Mouse (Mus musculus): ENCODE measurements around the gene Lactbl1. TPM values are rescaled to one million over a fixed set of nuclear protein-coding genes. Genes with fewer than 3 reads are reported as not detected.

Gene Lactbl1
- polyA plus RNA-seq, 1 experiment from 2014 or later, result 0.08 TPM

DNA sequence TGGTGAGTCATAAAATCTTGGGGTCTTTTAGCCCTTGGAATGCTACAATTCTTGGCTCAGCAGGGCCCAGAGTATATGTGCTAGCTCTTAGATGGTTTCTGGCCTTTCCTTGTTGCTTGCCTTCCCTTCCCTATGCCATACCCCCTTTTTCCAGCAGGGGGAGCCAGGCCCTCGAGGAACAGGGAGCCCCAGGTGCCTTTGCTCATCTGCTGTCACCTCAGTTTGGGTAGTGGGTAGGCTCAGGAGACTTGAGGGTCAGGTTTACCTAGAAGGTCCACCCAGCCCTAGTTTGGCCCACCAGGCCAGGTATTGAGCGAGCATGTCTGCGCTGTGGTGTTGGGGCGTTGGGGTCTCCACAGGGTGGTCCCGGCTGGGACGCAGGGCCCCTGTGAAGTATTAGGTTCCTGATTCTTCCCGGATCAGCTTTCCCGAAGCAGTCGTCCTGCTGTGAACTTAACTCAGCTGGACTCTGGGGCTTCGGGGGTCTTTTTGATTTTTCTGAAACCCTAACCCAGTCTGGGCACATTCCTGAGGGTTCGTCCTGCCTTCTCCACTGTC lies 26.6 kb downstream of the Lactbl1 start:
- ATAC-seq, result no peak
- no peak overlapping the region for H3K27ac ChIP-seq (ENCODE audit: low read length)
- WGBS, result 17% methylated on average over 11 of the region's 11 CpGs
- peak overlapping the region; percentile 43; the same call in 1 of the 2 replicates for H3K9ac ChIP-seq (ENCODE audit: low read depth, low read length)
- H3K27me3 ChIP-seq (ENCODE audit: control insufficient read depth, insufficient read depth, low read depth, low read length), result no peaks in the 10 kb centered on the region
- H3K4me1 ChIP-seq (ENCODE audit: control insufficient read depth, insufficient read depth, low read length), result peaks cover 17% of the 10 kb centered on the region
- H3K9me3 ChIP-seq (replicated peaks; ENCODE audit: control insufficient read depth, low read length, poor library complexity, severe bottlenecking), result no peaks in the 10 kb centered on the region
- H3K4me3 ChIP-seq (ENCODE audit: low read depth, low read length), result no peak overlapping the region
- no peak overlapping the region for H3K4me2 ChIP-seq (ENCODE audit: low read length)
- no peaks in the 10 kb centered on the region for H3K36me3 ChIP-seq (ENCODE audit: control insufficient read depth, insufficient read depth, low read length)

DNA sequence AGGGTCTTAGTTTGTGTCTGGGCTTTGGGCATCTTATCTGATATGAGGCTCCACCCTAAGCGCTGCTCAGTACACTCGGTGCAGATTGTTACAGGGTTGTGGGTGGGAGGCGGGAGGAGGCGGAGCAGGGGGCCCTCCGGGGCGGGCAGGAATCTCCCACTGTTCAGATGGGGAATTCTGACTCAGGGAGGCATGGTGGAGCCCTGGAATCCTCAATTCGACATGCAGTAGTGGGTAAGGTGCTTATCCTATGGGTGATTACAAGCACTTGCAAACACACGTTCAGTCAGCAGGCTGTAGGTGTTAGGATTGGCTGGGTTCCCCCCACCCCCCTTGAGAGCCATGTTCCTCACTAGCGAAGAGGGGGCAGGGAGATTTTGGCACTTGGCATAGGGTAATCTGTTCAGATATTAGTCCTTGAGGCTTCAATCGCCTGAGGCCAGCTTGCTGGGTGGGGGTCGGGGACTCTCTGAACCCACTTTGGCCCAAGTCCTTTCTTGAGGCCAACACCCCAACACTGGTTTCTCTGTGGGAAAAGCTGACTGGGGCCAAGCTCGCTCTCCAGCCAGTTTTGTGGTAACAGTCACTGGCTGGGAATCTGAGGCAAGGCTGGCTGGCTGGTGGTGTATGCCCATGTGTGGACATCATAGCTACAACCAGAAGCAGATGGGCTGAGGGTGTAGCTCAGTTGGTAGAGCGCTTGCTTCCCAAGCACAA lies 27.2 kb downstream of the Lactbl1 start:
- Histone ChIP-seq H3K9me3 (replicated peaks; ENCODE audit: control insufficient read depth, low read length, poor library complexity, severe bottlenecking) (no peaks in the 10 kb centered on the region), H3K36me3 (ENCODE audit: control insufficient read depth, insufficient read depth, low read length) (no peaks in the 10 kb centered on the region), H3K9ac (ENCODE audit: low read depth, low read length) (peak overlapping the region; percentile 43; the same call in 1 of the 2 replicates), H3K27me3 (ENCODE audit: control insufficient read depth, insufficient read depth, low read depth, low read length) (no peaks in the 10 kb centered on the region), H3K27ac (ENCODE audit: low read length) (no peak overlapping the region), H3K4me3 (ENCODE audit: low read depth, low read length) (no peak overlapping the region), H3K4me1 (ENCODE audit: control insufficient read depth, insufficient read depth, low read length) (peaks cover 17% of the 10 kb centered on the region), H3K4me2 (ENCODE audit: low read length) (no peak overlapping the region)
- no peak for ATAC-seq
- WGBS, result 41% methylated on average over 13 of the region's 13 CpGs

DNA sequence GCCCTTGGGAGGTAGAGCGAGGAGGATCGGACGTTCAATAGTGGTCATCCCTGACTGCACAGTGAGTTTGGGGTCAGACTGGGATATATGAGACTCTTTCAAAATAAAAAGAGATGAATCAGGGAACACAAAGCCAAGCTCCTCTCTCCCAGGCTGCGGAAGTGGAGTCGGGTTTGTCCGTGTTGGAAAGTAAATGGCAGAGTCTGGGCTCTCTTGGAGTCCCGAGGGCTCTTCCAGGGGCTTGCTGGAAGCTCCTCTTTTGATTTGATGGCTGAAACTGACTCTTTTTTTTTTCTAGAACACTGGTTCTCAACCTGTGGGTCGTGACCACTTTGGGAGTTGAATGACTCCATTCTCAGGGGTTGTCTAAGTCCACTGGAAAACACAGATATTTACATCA lies 27.8 kb downstream of the Lactbl1 start:
- H3K27ac ChIP-seq (ENCODE audit: low read length), result no peak overlapping the region
- 83% methylated on average over 8 of the region's 8 CpGs for WGBS
- no peak overlapping the region for H3K4me3 ChIP-seq (ENCODE audit: low read depth, low read length)
- no peak overlapping the region for H3K4me2 ChIP-seq (ENCODE audit: low read length)
- no peak overlapping the region for H3K9ac ChIP-seq (ENCODE audit: low read depth, low read length)
- no peak for ATAC-seq
- H3K4me1 ChIP-seq (ENCODE audit: control insufficient read depth, insufficient read depth, low read length), result peaks cover 17% of the 10 kb centered on the region
- H3K27me3 ChIP-seq (ENCODE audit: control insufficient read depth, insufficient read depth, low read depth, low read length), result no peaks in the 10 kb centered on the region
- peaks cover 3% of the 10 kb centered on the region; the same call in 1 of the 2 replicates for H3K36me3 ChIP-seq (ENCODE audit: control insufficient read depth, insufficient read depth, low read length)
- H3K9me3 ChIP-seq (replicated peaks; ENCODE audit: control insufficient read depth, low read length, poor library complexity, severe bottlenecking), result no peaks in the 10 kb centered on the region

DNA sequence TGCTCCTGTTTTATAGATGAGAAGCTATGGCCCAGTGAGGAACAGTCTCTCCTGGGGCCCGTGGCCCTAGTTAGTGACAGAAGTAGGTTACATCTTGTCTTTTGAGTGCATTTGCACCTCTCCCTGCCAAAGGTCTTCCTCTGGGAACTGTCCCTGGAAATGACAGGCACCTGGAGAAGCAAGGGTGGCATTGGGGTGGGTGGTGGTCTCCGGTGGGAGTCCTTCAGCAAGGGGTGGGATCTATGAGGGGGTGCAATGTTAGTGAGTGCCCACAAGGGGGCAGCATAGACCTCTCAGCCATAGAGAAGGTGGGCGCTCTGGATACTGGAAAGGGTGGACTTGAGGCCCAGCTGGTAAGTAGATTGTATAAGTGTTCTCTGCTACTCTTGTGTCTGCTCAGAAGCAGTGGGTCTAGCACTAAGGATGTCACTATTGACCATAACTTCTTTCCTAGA lies 29.0 kb downstream of the Lactbl1 start:
- Histone ChIP-seq H3K4me3 (ENCODE audit: low read depth, low read length) (no peak overlapping the region), H3K4me2 (ENCODE audit: low read length) (no peak overlapping the region), H3K9ac (ENCODE audit: low read depth, low read length) (no peak overlapping the region), H3K27ac (ENCODE audit: low read length) (peak overlapping the region; percentile 47; the same call in 1 of the 2 replicates), H3K9me3 (replicated peaks; ENCODE audit: control insufficient read depth, low read length, poor library complexity, severe bottlenecking) (no peaks in the 10 kb centered on the region), H3K27me3 (ENCODE audit: control insufficient read depth, insufficient read depth, low read depth, low read length) (no peaks in the 10 kb centered on the region), H3K4me1 (ENCODE audit: control insufficient read depth, insufficient read depth, low read length) (peaks cover 17% of the 10 kb centered on the region), H3K36me3 (ENCODE audit: control insufficient read depth, insufficient read depth, low read length) (peaks cover 8% of the 10 kb centered on the region; the same call in 1 of the 2 replicates)
- 50% methylated on average over 3 of the region's 3 CpGs for WGBS
- peak; percentile 12; the same call in 1 of the 2 replicates for ATAC-seq

DNA sequence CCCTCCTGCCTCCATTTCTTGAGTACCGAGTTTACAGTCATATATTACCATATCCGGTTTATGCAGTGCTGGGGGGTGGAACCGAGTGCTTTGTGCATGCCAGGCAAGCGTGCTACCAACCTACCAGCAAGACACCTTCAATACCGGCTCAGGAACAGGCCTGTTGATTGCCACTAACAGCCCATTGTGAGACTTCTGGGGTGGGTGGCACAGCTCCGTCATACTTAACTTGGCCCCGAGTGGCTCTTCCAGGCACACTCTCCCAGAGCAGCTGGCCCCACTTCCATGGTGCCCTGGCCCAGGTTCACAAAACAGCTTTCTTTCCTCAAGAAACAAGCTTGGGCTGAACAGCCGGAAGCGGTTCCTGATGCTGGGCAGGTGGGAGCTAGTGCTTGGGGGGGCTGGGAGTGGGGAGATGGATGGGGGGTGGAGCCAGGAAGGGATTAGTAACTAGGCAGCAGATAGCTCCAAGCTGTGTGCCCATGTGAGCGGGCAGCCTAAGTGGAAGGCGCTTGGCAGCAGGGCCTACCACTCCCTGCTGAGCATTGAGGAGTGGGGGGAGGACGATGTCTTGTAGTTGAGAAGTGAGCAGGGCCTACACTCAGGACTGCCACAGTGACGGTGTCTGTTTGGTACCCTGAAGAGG lies 29.6 kb downstream of the Lactbl1 start:
- Histone ChIP-seq H3K27ac (ENCODE audit: low read length) (peak overlapping the region; percentile 47), H3K4me3 (ENCODE audit: low read depth, low read length) (no peak overlapping the region), H3K36me3 (ENCODE audit: control insufficient read depth, insufficient read depth, low read length) (peaks cover 13% of the 10 kb centered on the region; the same call in 1 of the 2 replicates), H3K4me1 (ENCODE audit: control insufficient read depth, insufficient read depth, low read length) (peaks cover 17% of the 10 kb centered on the region), H3K4me2 (ENCODE audit: low read length) (no peak overlapping the region), H3K9me3 (replicated peaks; ENCODE audit: control insufficient read depth, low read length, poor library complexity, severe bottlenecking) (no peaks in the 10 kb centered on the region), H3K9ac (ENCODE audit: low read depth, low read length) (no peak overlapping the region; the same call in 1 of the 2 replicates), H3K27me3 (ENCODE audit: control insufficient read depth, insufficient read depth, low read depth, low read length) (no peaks in the 10 kb centered on the region)
- WGBS, result 41% methylated on average over 13 of the region's 13 CpGs
- peak; percentile 66 for ATAC-seq

DNA sequence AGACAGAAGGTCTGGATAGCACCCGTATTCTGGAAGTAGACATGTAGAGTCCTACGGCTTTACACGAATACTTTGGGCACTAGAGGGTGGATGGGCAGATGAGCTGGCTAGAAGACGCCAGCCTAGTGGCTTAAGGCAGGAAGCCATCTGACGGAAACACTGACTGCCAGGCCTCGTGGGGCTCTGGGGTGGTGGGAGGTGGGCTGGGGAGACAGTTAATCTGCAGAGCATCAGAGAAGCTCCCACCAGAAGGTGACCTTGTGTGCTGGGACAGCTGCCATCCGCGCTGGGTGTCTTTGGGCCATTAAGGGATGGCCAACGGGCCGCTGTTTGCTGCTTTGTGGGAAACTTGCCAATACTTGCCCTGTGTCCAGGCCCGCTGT lies 30.1 kb downstream of the Lactbl1 start:
- Histone ChIP-seq H3K36me3 (ENCODE audit: control insufficient read depth, insufficient read depth, low read length) (peaks cover 14% of the 10 kb centered on the region; the same call in 1 of the 2 replicates), H3K9ac (ENCODE audit: low read depth, low read length) (no peak overlapping the region; the same call in 1 of the 2 replicates), H3K9me3 (replicated peaks; ENCODE audit: control insufficient read depth, low read length, poor library complexity, severe bottlenecking) (no peaks in the 10 kb centered on the region), H3K27ac (ENCODE audit: low read length) (peak overlapping the region; percentile 47), H3K27me3 (ENCODE audit: control insufficient read depth, insufficient read depth, low read depth, low read length) (no peaks in the 10 kb centered on the region), H3K4me3 (ENCODE audit: low read depth, low read length) (no peak overlapping the region), H3K4me1 (ENCODE audit: control insufficient read depth, insufficient read depth, low read length) (peaks cover 17% of the 10 kb centered on the region), H3K4me2 (ENCODE audit: low read length) (no peak overlapping the region)
- 37% methylated on average over 11 of the region's 11 CpGs for WGBS
- ATAC-seq, result peak; percentile 18; the same call in 1 of the 2 replicates

DNA sequence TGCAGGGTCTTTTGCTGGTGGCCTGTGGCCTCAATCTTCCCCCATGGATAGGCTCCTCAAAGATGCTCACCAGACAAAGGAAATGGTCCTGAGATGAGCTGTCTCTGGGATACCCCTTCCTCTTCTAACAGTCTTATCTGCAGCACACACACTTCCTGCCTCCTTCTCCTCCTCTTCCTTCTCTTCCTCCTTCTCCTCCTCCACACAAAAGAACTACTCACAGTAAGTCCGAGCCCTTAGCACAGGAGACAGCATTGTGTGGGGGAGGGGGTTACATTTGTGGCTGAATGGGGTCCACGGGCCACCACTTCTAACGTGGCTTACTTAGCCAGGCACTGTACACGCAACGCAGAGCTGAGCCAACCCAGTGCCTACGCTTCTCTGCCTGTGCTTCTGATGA lies 30.6 kb downstream of the Lactbl1 start:
- H3K9ac ChIP-seq (ENCODE audit: low read depth, low read length), result no peak overlapping the region
- H3K27me3 ChIP-seq (ENCODE audit: control insufficient read depth, insufficient read depth, low read depth, low read length), result no peaks in the 10 kb centered on the region
- H3K36me3 ChIP-seq (ENCODE audit: control insufficient read depth, insufficient read depth, low read length), result peaks cover 14% of the 10 kb centered on the region; the same call in 1 of the 2 replicates
- H3K9me3 ChIP-seq (replicated peaks; ENCODE audit: control insufficient read depth, low read length, poor library complexity, severe bottlenecking), result no peaks in the 10 kb centered on the region
- peaks cover 17% of the 10 kb centered on the region for H3K4me1 ChIP-seq (ENCODE audit: control insufficient read depth, insufficient read depth, low read length)
- ATAC-seq, result no peak
- H3K27ac ChIP-seq (ENCODE audit: low read length), result peak overlapping the region; percentile 47
- no peak overlapping the region for H3K4me3 ChIP-seq (ENCODE audit: low read depth, low read length)
- H3K4me2 ChIP-seq (ENCODE audit: low read length), result no peak overlapping the region
- 47% methylated on average over 6 of the region's 6 CpGs for WGBS

DNA sequence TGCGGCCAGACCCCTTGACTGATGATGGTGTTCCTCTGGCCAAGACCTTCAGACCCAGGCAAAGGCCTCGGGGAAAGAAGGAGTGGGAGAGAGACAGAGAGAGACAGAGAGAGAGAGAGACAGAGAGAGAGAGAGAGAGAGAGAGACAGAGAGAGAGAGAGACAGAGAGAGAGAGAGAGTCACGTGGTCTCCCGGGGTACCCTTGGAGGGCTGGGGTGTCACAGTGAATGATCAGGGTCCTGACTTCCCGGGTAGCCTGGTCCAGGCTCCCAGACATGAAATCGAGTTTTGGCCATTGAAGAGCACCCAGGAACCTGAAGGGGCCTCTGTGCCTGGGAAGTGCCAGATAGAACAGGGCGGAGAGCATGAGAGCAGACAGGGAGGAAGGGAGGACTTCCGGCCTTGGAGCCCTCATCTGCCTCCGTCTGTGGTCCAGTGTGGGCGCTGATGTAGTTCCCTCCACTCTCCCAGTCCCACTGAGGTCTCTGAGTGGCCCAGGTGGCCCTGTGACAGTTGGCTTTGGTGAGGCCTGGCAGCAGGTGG lies 31.3 kb downstream of the Lactbl1 start:
- no peak for ATAC-seq
- no peaks in the 10 kb centered on the region for H3K9me3 ChIP-seq (replicated peaks; ENCODE audit: control insufficient read depth, low read length, poor library complexity, severe bottlenecking)
- H3K4me2 ChIP-seq (ENCODE audit: low read length), result no peak overlapping the region
- peaks cover 17% of the 10 kb centered on the region; the same call in 1 of the 2 replicates for H3K36me3 ChIP-seq (ENCODE audit: control insufficient read depth, insufficient read depth, low read length)
- H3K9ac ChIP-seq (ENCODE audit: low read depth, low read length), result no peak overlapping the region
- H3K4me3 ChIP-seq (ENCODE audit: low read depth, low read length), result no peak overlapping the region
- H3K27ac ChIP-seq (ENCODE audit: low read length), result no peak overlapping the region
- 89% methylated on average over 10 of the region's 10 CpGs for WGBS
- peaks cover 17% of the 10 kb centered on the region for H3K4me1 ChIP-seq (ENCODE audit: control insufficient read depth, insufficient read depth, low read length)
- H3K27me3 ChIP-seq (ENCODE audit: control insufficient read depth, insufficient read depth, low read depth, low read length), result no peaks in the 10 kb centered on the region
